Mouse (Mus musculus) brain, embryonic 14.5 days (tissue): ENCODE measurements around the gene Cep68.

Experiments
- CTCF ChIP-seq: fragments of 200-500 bp; IDR thresholded peaks from 2 replicates; pipeline ENCODE4 v1.5.1; 2012; ENCODE audit warnings: inconsistent platforms, mild to moderate bottlenecking, moderate library complexity, borderline replicate concordance; ENCODE audit not compliant: insufficient read depth, insufficient read length; ENCODE audit errors: extremely low read depth
- POLR2A ChIP-seq: fragments of 200-500 bp; IDR thresholded peaks from 2 replicates; pipeline ENCODE4 v1.6.1; 2012; ENCODE audit warnings: mild to moderate bottlenecking, inconsistent platforms, borderline replicate concordance; ENCODE audit not compliant: poor library complexity, insufficient read depth, insufficient read length, severe bottlenecking; ENCODE audit errors: extremely low read depth

DNA sequence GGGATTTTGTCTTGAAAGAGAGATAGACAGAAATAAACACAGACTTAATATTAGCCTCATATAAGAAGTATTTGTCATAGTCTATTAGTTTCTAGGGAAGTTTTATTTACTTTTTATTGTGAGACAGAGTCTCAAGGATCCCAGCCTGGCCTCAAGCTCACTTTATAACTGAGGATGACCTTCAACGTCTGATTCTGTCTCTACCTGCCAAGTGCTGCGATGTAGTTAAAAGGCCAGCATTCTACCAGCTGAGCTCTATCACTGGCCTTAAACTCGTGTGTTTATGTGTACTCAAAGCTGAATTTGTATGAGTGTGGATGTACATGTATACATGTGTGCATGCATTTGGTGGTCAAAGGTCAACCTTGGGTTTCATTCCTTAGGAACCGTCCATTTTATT lies 43.7 kb downstream of the Cep68 start:
- TF ChIP-seq CTCF, result no peak
- no peak for TF ChIP-seq POLR2A
